Mouse (Mus musculus) kidney, adult 11 months (tissue): ENCODE results near the gene Osbpl2.
A peak's percentile ranks its signal among the peaks of the same experiment; 100 is the strongest.

ENCODE experiments used
- DNase-seq: peaks from one replicate; pipeline ENCODE4 v3.0.0; 2022

Gene Osbpl2

GRCm38 (mm10) chr2:180105441-180106190 is 13.5 kb upstream of the Osbpl2 start:
- peak; percentile 26 for DNase-seq

GRCm38 (mm10) chr2:180107081-180107480 is 12.0 kb upstream of the Osbpl2 start:
- no peak for DNase-seq

- DNase-seq: no peak
These were observed 10.8 kb upstream of the Osbpl2 start for GRCm38 (mm10) chr2:180108285-180108684.

GRCm38 (mm10) chr2:180113909-180114890 is 4.9 kb upstream of the Osbpl2 start:
- DNase-seq: peak; percentile 46

GRCm38 (mm10) chr2:180115279-180115678 is 3.8 kb upstream of the Osbpl2 start:
- DNase-seq: peak; percentile 53

GRCm38 (mm10) chr2:180116081-180116493 is 3.0 kb upstream of the Osbpl2 start:
- no peak for DNase-seq

GRCm38 (mm10) chr2:180116741-180117484 is 2.2 kb upstream of the Osbpl2 start:
- DNase-seq: peak; percentile 32

- DNase-seq: peak; percentile 27
These were observed 1.5 kb upstream of the Osbpl2 start for GRCm38 (mm10) chr2:180117485-180118194.

GRCm38 (mm10) chr2:180119439-180120291 is 559 bp downstream of the Osbpl2 start:
- DNase-seq: no peak

GRCm38 (mm10) chr2:180120292-180120761 is 1.2 kb downstream of the Osbpl2 start:
- DNase-seq: no peak

GRCm38 (mm10) chr2:180124192-180124591 is 5.1 kb downstream of the Osbpl2 start:
- DNase-seq: no peak

- DNase-seq: peak; percentile 23
These were observed 7.1 kb downstream of the Osbpl2 start for GRCm38 (mm10) chr2:180126195-180126594.

- no peak for DNase-seq
These were observed 8.6 kb downstream of the Osbpl2 start for GRCm38 (mm10) chr2:180127675-180128074.

GRCm38 (mm10) chr2:180133231-180133630 is 14.1 kb downstream of the Osbpl2 start:
- DNase-seq: no peak

- no peak for DNase-seq
These were observed 14.8 kb downstream of the Osbpl2 start for GRCm38 (mm10) chr2:180133911-180134310.

- DNase-seq: no peak
These were observed 16.3 kb downstream of the Osbpl2 start for GRCm38 (mm10) chr2:180135414-180135813.

GRCm38 (mm10) chr2:180146091-180146490 is 27.0 kb downstream of the Osbpl2 start:
- DNase-seq: no peak

- DNase-seq: no peak
These were observed 28.3 kb downstream of the Osbpl2 start for GRCm38 (mm10) chr2:180147379-180147778.

- DNase-seq: no peak
These were observed 29.4 kb downstream of the Osbpl2 start for GRCm38 (mm10) chr2:180148551-180148950.

GRCm38 (mm10) chr2:180154796-180155195 is 35.7 kb downstream of the Osbpl2 start:
- DNase-seq: no peak

GRCm38 (mm10) chr2:180158627-180159026 is 39.5 kb downstream of the Osbpl2 start:
- DNase-seq: no peak
